ENCODE assay signal across 8 mouse cellular contexts in genomic region chr13:108044222-108044941, GRCm38 (mm10). TPM values are rescaled to one million over a fixed set of nuclear protein-coding genes. Genes with fewer than 3 reads are reported as not detected.
DNase-seq lines count a peak whose midpoint lies in the region; ATAC-seq and TF ChIP-seq lines count a peak whose summit lies in the region.

Gene Smim15, plus strand, starts transcription at chr13:108044446.

- H3K79me2 ChIP-seq in macrophage (ENCODE audit: inconsistent target), result peaks cover 49% of the 10 kb centered on the region

- no peaks in the 10 kb centered on the region for H3K9me3 ChIP-seq in hindbrain, postnatal 0 days (ENCODE audit: low read length)

- under 1% methylated on average over 68 of the region's 71 CpGs for WGBS in hindbrain, postnatal 0 days
- 1% methylated on average over 60 of the region's 71 CpGs for WGBS in macrophage (ENCODE audit: missing documents)

- H3K27ac ChIP-seq in cortical plate, adult 2 months (ENCODE audit: insufficient read depth, low read length), result peak within 1 kb of the TSS; percentile 94
- peak within 1 kb of the TSS; percentile 84 for H3K27ac ChIP-seq in hindbrain, postnatal 0 days
- peak within 1 kb of the TSS; percentile 97 for H3K27ac ChIP-seq in left cerebral cortex, adult 2 months
- H3K27ac ChIP-seq in macrophage, result peak within 1 kb of the TSS; percentile 70

- intact Hi-C loops in left cerebral cortex, adult 2 months (cut with DNase I), result loop anchor here (2.0 to 10.0 kb wide), 3 partner anchors 97 to 320 kb away; no protein-coding TSS in a partner anchor

- H3K4me1 ChIP-seq in cortical plate, adult 2 months (ENCODE audit: control insufficient read depth, insufficient read depth, low read length), result peaks cover 10% of the 10 kb centered on the region
- H3K4me1 ChIP-seq in hindbrain, postnatal 0 days (ENCODE audit: insufficient read depth, low read length), result peaks cover 10% of the 10 kb centered on the region

- TF ChIP-seq POLR2A in cortical plate, adult 2 months (IDR thresholded peaks at IDR 0.05; ENCODE audit: extremely low read depth, insufficient read depth, low read length), result peak; percentile 58; the same call in 1 of the 2 replicates

- no peak for TF ChIP-seq CTCF in cortical plate, adult 2 months (IDR thresholded peaks at IDR 0.05; ENCODE audit: extremely low read depth, insufficient read depth, low read length)
- no peak for TF ChIP-seq CTCF in hindbrain, postnatal 0 days (IDR thresholded peaks at IDR 0.05; ENCODE audit: low read depth)
- no peak for TF ChIP-seq CTCF in left cerebral cortex, adult 2 months (IDR thresholded peaks at IDR 0.05)

- H3K4me2 ChIP-seq in hindbrain, postnatal 0 days (ENCODE audit: low read depth, low read length), result peak within 1 kb of the TSS; percentile 73

- DNase-seq in adipocyte (ENCODE audit: low spot score), result peak; percentile 81
- peak; percentile 80 for DNase-seq in gastrocnemius, adult 8-10 months (ENCODE audit: low spot score in 2 of 2)
- peak; percentile 96 for DNase-seq in hindbrain, postnatal 0 days (ENCODE audit: low spot score)
- peak; percentile 88 to 90 for DNase-seq in left cerebral cortex, adult 2 months (ENCODE audit: extremely low spot score in 1 of 2, low spot score in 2 of 2)
- DNase-seq in retina, postnatal 7 days (ENCODE audit: low read depth, low spot score), result peak; percentile 85
- peak; percentile 81 for DNase-seq in urinary bladder, adult 2 months (ENCODE audit: low spot score)

- H3K4me3 ChIP-seq in cortical plate, adult 2 months (ENCODE audit: insufficient read depth, low read length), result peak within 1 kb of the TSS; percentile 95
- H3K4me3 ChIP-seq in hindbrain, postnatal 0 days (ENCODE audit: low read length), result peak within 1 kb of the TSS; percentile 88
- H3K4me3 ChIP-seq in left cerebral cortex, adult 2 months, result peak within 1 kb of the TSS; percentile 86
- peak within 1 kb of the TSS; percentile 91 for H3K4me3 ChIP-seq in macrophage (ENCODE audit: inconsistent target)

- H3K27me3 ChIP-seq in hindbrain, postnatal 0 days (ENCODE audit: insufficient read depth, low read length), result no peaks in the 10 kb centered on the region

- H3K9ac ChIP-seq in hindbrain, postnatal 0 days (replicated peaks; ENCODE audit: low read length), result peak within 1 kb of the TSS; percentile 76

- H3K36me3 ChIP-seq in hindbrain, postnatal 0 days (ENCODE audit: insufficient read depth, low read length), result no peaks in the 10 kb centered on the region
- H3K36me3 ChIP-seq in macrophage (ENCODE audit: inconsistent target), result peaks cover 17% of the 10 kb centered on the region

- ATAC-seq in hindbrain, postnatal 0 days, result peak; percentile 98

RNA-seq across cellular contexts. Expression of gene Smim15, which starts in this region (rescaled TPM):
- 49.5 and 50.3 TPM in 2 replicates for polyA plus RNA-seq in cortical plate, adult 2 months (2012; rRNA removed)
- total RNA-seq in gastrocnemius, adult 8-10 months (2022), result 10 to 100 TPM; 13.5 to 18.1 (median 15.7) TPM
- 26.3 and 34.6 TPM in 2 replicates for total RNA-seq in hindbrain, postnatal 0 days (2014; rRNA removed)
- 41.2 and 43.6 TPM in 2 replicates for polyA plus RNA-seq in hindbrain, postnatal 0 days (2015; fragmentation: Nextera tagmentation; extraction: Ambion mirVana)
- 10 to 100 TPM; 35.7 to 38.5 TPM for total RNA-seq in left cerebral cortex, adult 2 months (2021)
- 10 to 100 TPM in 14 of 26 experiments, 1 to 10 TPM in 12; 4.4 to 33.8 (median 13.0) TPM for total RNA-seq in macrophage (2018; cell fraction: chromatin; rRNA removed)
- 10 to 100 TPM; 35.0 to 69.8 (median 54.2) TPM for total RNA-seq in macrophage (2018; cell fraction: cytosol; rRNA removed)
- 10 to 100 TPM; 11.3 to 54.5 (median 26.1) TPM for total RNA-seq in macrophage (2018; cell fraction: nucleus; rRNA removed)
- polyA plus RNA-seq in macrophage (2018), result 65.1 to 97.0 TPM (median 85.2 TPM) in 3 replicates
- 81.5 and 82.4 TPM in 2 replicates for polyA plus RNA-seq in urinary bladder, adult 2 months (2012; rRNA removed)

Comparison
In these comparisons a context has a peak if more than half of its experiments do, and no peak if none do; other contexts are left out.
1. Peak in every context shown above with its lines: DNase-seq, ATAC-seq, H3K4me3 ChIP-seq and H3K27ac ChIP-seq.